Mouse (Mus musculus) Patski (cell line): ENCODE measurements at regions not wholly inside any gene's neighbourhood (a gene's known extent, or its start where the extent isn't known, plus 50 kb on each side); places are given as distances from the start of the nearest gene placed in this dataset.

Source experiments
- ATAC-seq: fragments of 100-300 bp; one replicate; pipeline ENCODE4 v1.8.0; 2021
- CTCF ChIA-PET: fragments of 350-600 bp; sonication (Branson Sonifier 250); formaldehyde crosslinking; loops from one replicate; lab custom pipeline; 2022; ENCODE audit warnings: inconsistent platforms; lab: Charles Lee
- POLR2A ChIA-PET: fragments of 350-600 bp; sonication (Branson Sonifier 250); formaldehyde crosslinking; loops from one replicate; lab custom pipeline; 2022; ENCODE audit warnings: antibody characterized with exemption, inconsistent platforms; lab: Charles Lee
- DNase-seq: peaks from one replicate; pipeline ENCODE4 v3.0.0-alpha.2; 2011; ENCODE audit warnings: low read depth, low spot score
- H3K27me3 ChIP-seq: fragments of 371-371 bp; one replicate; pipeline ENCODE4 v1.5.1; 2021
- CTCF ChIP-seq: fragments of 100-300 bp; IDR thresholded peaks from one replicate; pipeline ENCODE4 v1.5.1; 2021
- in situ Hi-C: fragments of 300-500 bp; cut with MboI; formaldehyde crosslinking; loops from 3 replicates; pipeline ENCODE4 v1.11.1; 2018; ENCODE audit warnings: low pct_unique_long_range_greater_than_20kb, mixed read lengths

DNA sequence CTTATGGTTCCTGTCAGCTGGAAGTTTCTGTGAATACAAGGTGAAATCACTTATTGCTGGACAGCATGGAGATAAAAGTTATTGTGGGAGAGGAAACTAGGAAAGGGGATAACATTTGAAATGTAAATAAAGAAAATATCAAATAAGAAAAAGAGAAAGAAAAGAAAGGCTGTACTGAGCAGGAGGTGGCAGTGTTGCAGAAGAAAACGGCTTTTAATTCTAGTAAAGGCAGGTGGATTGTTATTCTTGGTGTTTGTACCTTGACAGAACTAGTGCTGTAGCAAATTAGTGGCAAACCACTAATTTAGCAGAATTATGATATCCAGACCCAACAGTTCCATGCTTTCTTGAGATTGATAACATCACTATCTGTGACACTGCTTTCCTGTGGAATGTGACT is 52.6 kb downstream of the Gm10358 start:
- no peaks in the 10 kb centered on the region for H3K27me3 ChIP-seq
- ChIA-PET POLR2A (no interaction called here), CTCF (no interaction called here)
- DNase-seq = no peak
- no peak for TF ChIP-seq CTCF
- no peak for ATAC-seq
- in situ Hi-C loops = no loop called here

- POLR2A ChIA-PET = no interaction called here
- no peak for DNase-seq
- CTCF ChIA-PET = no interaction called here
Observed at GRCm38 (mm10) chr8:75350141-75350540, 56.2 kb downstream of the Gm10358 start.

GRCm38 (mm10) chr8:75348047-75348446 is 58.3 kb downstream of the Gm10358 start:
- POLR2A ChIA-PET = no interaction called here
- ATAC-seq (no peak), DNase-seq (no peak)
- CTCF ChIA-PET = no interaction called here
- no peak for TF ChIP-seq CTCF
- no peaks in the 10 kb centered on the region for H3K27me3 ChIP-seq
- in situ Hi-C loops = no loop called here

More at GRCm38 (mm10) chr8:75350141-75350540, 56.2 kb downstream of the Gm10358 start:
- ATAC-seq = no peak
- in situ Hi-C loops = no loop called here
- H3K27me3 ChIP-seq = no peaks in the 10 kb centered on the region
- TF ChIP-seq CTCF = no peak

GRCm38 (mm10) chr8:75320614-75321013 is 85.8 kb downstream of the Gm10358 start:
- DNase-seq = no peak
- peaks cover 9% of the 10 kb centered on the region for H3K27me3 ChIP-seq
- CTCF ChIA-PET = no interaction called here
- ATAC-seq = no peak
- no peak for TF ChIP-seq CTCF
- POLR2A ChIA-PET = no interaction called here
- in situ Hi-C loops = no loop called here

GRCm38 (mm10) chr8:75318526-75318925 is 87.9 kb downstream of the Gm10358 start:
- peaks cover 7% of the 10 kb centered on the region for H3K27me3 ChIP-seq
- POLR2A ChIA-PET = no interaction called here
- no peak for ATAC-seq
- in situ Hi-C loops = no loop called here
- DNase-seq = no peak
- no peak for TF ChIP-seq CTCF
- CTCF ChIA-PET = no interaction called here

DNA sequence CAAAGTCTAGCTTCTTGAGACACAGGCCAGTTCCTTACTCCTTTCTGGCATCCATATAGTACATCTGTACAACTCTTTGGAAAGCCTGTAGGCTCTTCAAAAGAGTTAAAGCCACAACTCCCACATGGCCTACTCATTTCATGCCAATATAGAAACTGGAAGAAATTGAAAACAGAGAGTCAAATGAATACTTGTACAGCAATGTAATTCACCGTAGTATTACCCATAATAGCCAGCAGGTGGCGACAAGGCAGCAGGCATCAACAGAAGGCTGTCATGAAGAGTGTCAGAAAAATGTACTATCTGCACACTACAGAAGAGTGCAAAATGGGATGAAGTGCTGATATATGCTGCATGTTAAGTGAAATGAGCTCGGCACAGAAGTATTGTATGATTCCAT is 90.5 kb downstream of the Gm10358 start:
- in situ Hi-C loops = no loop called here
- peak; percentile 62 for ATAC-seq
- peaks cover 5% of the 10 kb centered on the region for H3K27me3 ChIP-seq
- DNase-seq = no peak
- TF ChIP-seq CTCF = peak; percentile 67
- CTCF ChIA-PET = interaction anchor here (1.0 to 2.7 kb wide), 2 partner anchors 14 to 53 kb away, joined by 3 to 11 read pairs; no protein-coding TSS in a partner anchor
- POLR2A ChIA-PET = no interaction called here

GRCm38 (mm10) chr8:75309463-75309862 is 95.7 kb downstream of the Rasd2 start:
- POLR2A ChIA-PET = no interaction called here
- TF ChIP-seq CTCF = no peak
- DNase-seq (no peak), ATAC-seq (no peak)
- peaks cover 6% of the 10 kb centered on the region for H3K27me3 ChIP-seq
- in situ Hi-C loops = no loop called here
- CTCF ChIA-PET = interaction anchor here (1.1 kb wide), 1 partner anchor 11 kb away, joined by 3 read pairs; no protein-coding TSS in a partner anchor

GRCm38 (mm10) chr8:75291921-75292320 is 78.2 kb downstream of the Rasd2 start:
- ATAC-seq (no peak), DNase-seq (no peak)
- TF ChIP-seq CTCF = no peak
- in situ Hi-C loops = no loop called here
- peaks cover 12% of the 10 kb centered on the region for H3K27me3 ChIP-seq
- CTCF ChIA-PET = no interaction called here
- POLR2A ChIA-PET = no interaction called here

DNA sequence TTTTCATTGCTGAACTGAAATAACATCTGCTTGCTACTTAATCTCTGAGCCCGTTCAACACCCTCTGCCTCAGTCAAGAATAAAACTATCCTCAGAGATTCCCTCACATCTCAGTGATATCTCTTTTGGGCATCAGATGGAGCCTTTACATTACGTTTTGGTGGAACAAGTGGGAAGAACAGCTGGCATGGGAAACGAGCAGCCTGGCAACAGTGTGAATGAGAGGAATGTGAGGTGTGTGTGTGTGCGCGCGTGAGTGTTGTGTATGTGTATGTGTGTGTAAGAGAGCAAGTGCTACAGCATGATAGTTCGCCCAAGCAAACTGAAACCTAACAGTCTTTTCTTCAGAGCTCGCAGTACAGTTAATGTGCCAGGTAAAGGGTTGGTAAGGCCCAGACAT is 76.2 kb downstream of the Rasd2 start:
- ChIA-PET CTCF (no interaction called here), POLR2A (no interaction called here)
- in situ Hi-C loops = no loop called here
- no peak for DNase-seq
- TF ChIP-seq CTCF = no peak
- H3K27me3 ChIP-seq = peaks cover 20% of the 10 kb centered on the region
- no peak for ATAC-seq
